Mouse (Mus musculus): ENCODE measurements around the gene Ctnnal1. TPM values are rescaled to one million over a fixed set of nuclear protein-coding genes. Genes with fewer than 3 reads are reported as not detected.

Gene Ctnnal1
- polyA plus RNA-seq, 1 experiment from 2014 or later, result 16.5 TPM

MicroRNAs within 50 kb of the gene (microRNA counts, 519-probe panel; counts per million panel counts)
- 5,746 counts per million, percentile 59 among the panel's probes with 10 or more counts for microRNA mmu-miR-32

Small RNA genes within 50 kb of the gene (microRNA-seq; reads per million reads assigned to microRNA genes)
- 278 reads per million, percentile 59 among the genes with 10 or more reads in this experiment for gene Mir32 (ENCODE audit: borderline number of aligned reads)

Other genes with a start within 250 kb of the Ctnnal1 start
- not detected in 2 replicates for gene Gm26657, start 125.1 kb downstream of the Ctnnal1 start, polyA plus RNA-seq (2014; fragmentation: Nextera tagmentation; extraction: Ambion mirVana)
- not detected in 2 replicates for gene Actl7b, start 123.7 kb downstream of the Ctnnal1 start, polyA plus RNA-seq (2014; fragmentation: Nextera tagmentation; extraction: Ambion mirVana)
- not detected in 2 replicates for gene Actl7a, start 121.8 kb downstream of the Ctnnal1 start, polyA plus RNA-seq (2014; fragmentation: Nextera tagmentation; extraction: Ambion mirVana)
- 64.5 and 66.8 TPM in 2 replicates for gene Elp1, start 62.9 kb downstream of the Ctnnal1 start, polyA plus RNA-seq (2014; fragmentation: Nextera tagmentation; extraction: Ambion mirVana)
- 18.3 and 20.0 TPM in 2 replicates for gene Fam206a, start 62.8 kb downstream of the Ctnnal1 start, polyA plus RNA-seq (2014; fragmentation: Nextera tagmentation; extraction: Ambion mirVana)
- 6.4 and 7.2 TPM in 2 replicates for gene Tmem245, start 82.2 kb upstream of the Ctnnal1 start, polyA plus RNA-seq (2014; fragmentation: Nextera tagmentation; extraction: Ambion mirVana)
- 0.09 and 0.33 TPM in 2 replicates for gene Frrs1l, start 125.2 kb upstream of the Ctnnal1 start, polyA plus RNA-seq (2014; fragmentation: Nextera tagmentation; extraction: Ambion mirVana)

Measured in liver, embryonic 11.5 days (tissue).